Mouse (Mus musculus) heart, embryonic 11.5 days (tissue): Measurements from ENCODE around the gene Ttc23. TPM values are rescaled to one million over a fixed set of nuclear protein-coding genes. Genes with fewer than 3 reads are reported as not detected.

Experiments used
- ATAC-seq: fragments of 200-750 bp; cut with Nextera tagmentation; replicated peaks from 2 replicates; pipeline ENCODE4 v1.8.0; 2017; ENCODE audit warnings: moderate library complexity; ENCODE audit not compliant: insufficient number of reproducible peaks, low FRiP score, low TSS enrichment
- H3K27ac ChIP-seq: fragments of 300-500 bp; sonication (generic); 2 replicates; pipeline ENCODE4 v1.5.1; 2014; ENCODE audit warnings: mild to moderate bottlenecking, low read depth, low read length
- H3K27me3 ChIP-seq: fragments of 300-500 bp; sonication (generic); 2 replicates; pipeline ENCODE4 v1.6.1; 2014; ENCODE audit warnings: mild to moderate bottlenecking, low read length, mixed read lengths; ENCODE audit not compliant: control insufficient read depth, insufficient read depth
- H3K36me3 ChIP-seq: fragments of 300-500 bp; sonication (generic); 2 replicates; pipeline ENCODE4 v1.6.1; 2014; ENCODE audit warnings: mild to moderate bottlenecking, low read length, moderate library complexity, mixed read lengths; ENCODE audit not compliant: control insufficient read depth, insufficient read depth
- H3K4me1 ChIP-seq: fragments of 300-500 bp; sonication (generic); 2 replicates; pipeline ENCODE4 v1.6.1; 2014; ENCODE audit warnings: low read length; ENCODE audit not compliant: control insufficient read depth, insufficient read depth
- H3K4me2 ChIP-seq: fragments of 300-500 bp; sonication (generic); 2 replicates; pipeline ENCODE4 v1.6.1; 2014; ENCODE audit warnings: mild to moderate bottlenecking, moderate library complexity
- H3K4me3 ChIP-seq: fragments of 300-500 bp; sonication (generic); 2 replicates; pipeline ENCODE4 v1.5.1; 2014; ENCODE audit warnings: low read depth, low read length
- H3K9ac ChIP-seq: fragments of 300-500 bp; sonication (generic); 2 replicates; pipeline ENCODE4 v1.6.1; 2014; ENCODE audit warnings: mild to moderate bottlenecking, low read depth, low read length, moderate library complexity
- H3K9me3 ChIP-seq: fragments of 300-500 bp; sonication (generic); replicated peaks from 2 replicates; pipeline ENCODE4 v1.6.1; 2016; ENCODE audit warnings: low read length; ENCODE audit not compliant: control insufficient read depth
- WGBS: fragments of 180-500 bp; shearing (Covaris S2); extraction: QIAGEN DNeasy Blood & Tissue Kit; methylation state at CpG from one replicate; pipeline ENCODE4 v1.1.7; 2014; ENCODE audit not compliant: insufficient replicate concordance; 5-methylcytosine and 5-hydroxymethylcytosine counted together
- polyA plus RNA-seq: library from polyadenylated mRNA; unstranded; fragments of >200 nt; fragmentation: Nextera tagmentation; extraction: Ambion mirVana; gene quantifications from 2 replicates; pipeline ENCODE4 v1.2.1, GENCODE M21; 2014

The Ttc23 gene
- polyA plus RNA-seq, 1 experiment from 2014 or later, result 24.6 TPM

- WGBS, result 78% methylated on average over 4 of the region's 4 CpGs
- H3K4me1 ChIP-seq, result peaks cover 17% of the 10 kb centered on the region
- ATAC-seq, result no peak
- H3K36me3 ChIP-seq, result no peaks in the 10 kb centered on the region
- H3K4me3 ChIP-seq, result peak overlapping the region; percentile 56
- H3K4me2 ChIP-seq, result peak overlapping the region; percentile 63
- no peaks in the 10 kb centered on the region for H3K9me3 ChIP-seq
- no peak overlapping the region for H3K9ac ChIP-seq
- no peak overlapping the region for H3K27ac ChIP-seq
- H3K27me3 ChIP-seq, result no peaks in the 10 kb centered on the region
Measured at GRCm38 (mm10) chr7:67648376-67648775, 1.2 kb downstream of the Ttc23 start.

- no peaks in the 10 kb centered on the region for H3K27me3 ChIP-seq
- peaks cover 13% of the 10 kb centered on the region for H3K4me1 ChIP-seq
- no peaks in the 10 kb centered on the region for H3K9me3 ChIP-seq
- no peak overlapping the region for H3K4me2 ChIP-seq
- no peak overlapping the region for H3K4me3 ChIP-seq
- ATAC-seq, result no peak
- no peak overlapping the region for H3K9ac ChIP-seq
- no peaks in the 10 kb centered on the region for H3K36me3 ChIP-seq
- 81% methylated on average over 5 of the region's 5 CpGs for WGBS
- H3K27ac ChIP-seq, result no peak overlapping the region
Measured at GRCm38 (mm10) chr7:67652211-67652610, 5.0 kb downstream of the Ttc23 start.

GRCm38 (mm10) chr7:67654668-67655067, 7.5 kb downstream of the Ttc23 start:
- 83% methylated on average over 7 of the region's 7 CpGs for WGBS
- H3K36me3 ChIP-seq, result no peaks in the 10 kb centered on the region

GRCm38 (mm10) chr7:67655186-67655585, 8.0 kb downstream of the Ttc23 start:
- H3K9me3 ChIP-seq, result no peaks in the 10 kb centered on the region
- WGBS, result 18% methylated on average over 1 of the region's 1 CpGs
- no peak for ATAC-seq
- H3K9ac ChIP-seq, result no peak overlapping the region
- no peaks in the 10 kb centered on the region for H3K27me3 ChIP-seq
- H3K27ac ChIP-seq, result no peak overlapping the region
- H3K4me1 ChIP-seq, result no peaks in the 10 kb centered on the region; the same call in 1 of the 2 replicates
- no peak overlapping the region for H3K4me3 ChIP-seq
- H3K36me3 ChIP-seq, result no peaks in the 10 kb centered on the region
- peak overlapping the region; percentile 12; the same call in 1 of the 2 replicates for H3K4me2 ChIP-seq

More at GRCm38 (mm10) chr7:67654668-67655067, 7.5 kb downstream of the Ttc23 start:
- Histone ChIP-seq H3K27me3 (no peaks in the 10 kb centered on the region), H3K4me3 (no peak overlapping the region), H3K4me2 (no peak overlapping the region), H3K27ac (no peak overlapping the region), H3K9ac (no peak overlapping the region), H3K4me1 (peaks cover 5% of the 10 kb centered on the region; the same call in 1 of the 2 replicates), H3K9me3 (no peaks in the 10 kb centered on the region)
- ATAC-seq, result no peak

- no peak for ATAC-seq
- WGBS, result 85% methylated on average over 4 of the region's 4 CpGs
- H3K27me3 ChIP-seq, result no peaks in the 10 kb centered on the region
- H3K9ac ChIP-seq, result no peak overlapping the region
- no peak overlapping the region for H3K4me3 ChIP-seq
- H3K9me3 ChIP-seq, result no peaks in the 10 kb centered on the region
- H3K36me3 ChIP-seq, result 0 out of 2 replicates have a peak, but pooled peaks cover 3% of the 10 kb centered on the region
- no peak overlapping the region for H3K4me2 ChIP-seq
- no peak overlapping the region for H3K27ac ChIP-seq
- peaks cover 3% of the 10 kb centered on the region; the same call in 1 of the 2 replicates for H3K4me1 ChIP-seq
Measured at GRCm38 (mm10) chr7:67658110-67658509, 10.9 kb downstream of the Ttc23 start.

- no peaks in the 10 kb centered on the region for H3K9me3 ChIP-seq
- no peak overlapping the region for H3K9ac ChIP-seq
- H3K4me1 ChIP-seq, result peaks cover 3% of the 10 kb centered on the region; the same call in 1 of the 2 replicates
- no peak overlapping the region for H3K27ac ChIP-seq
- H3K4me2 ChIP-seq, result no peak overlapping the region
- 67% methylated on average over 5 of the region's 5 CpGs for WGBS
- peaks cover 5% of the 10 kb centered on the region; the same call in 1 of the 2 replicates for H3K36me3 ChIP-seq
- H3K4me3 ChIP-seq, result no peak overlapping the region
- no peak for ATAC-seq
- no peaks in the 10 kb centered on the region for H3K27me3 ChIP-seq
Measured at GRCm38 (mm10) chr7:67662424-67662823, 15.2 kb downstream of the Ttc23 start.

GRCm38 (mm10) chr7:67663981-67664694, 16.9 kb downstream of the Ttc23 start:
- no peak for ATAC-seq
- peaks cover 13% of the 10 kb centered on the region for H3K36me3 ChIP-seq

GRCm38 (mm10) chr7:67670965-67671364, 23.8 kb downstream of the Ttc23 start:
- WGBS, result 93% methylated on average over 1 of the region's 1 CpGs
- Histone ChIP-seq H3K36me3 (peaks cover 21% of the 10 kb centered on the region), H3K27ac (no peak overlapping the region), H3K27me3 (no peaks in the 10 kb centered on the region), H3K4me1 (peaks cover 11% of the 10 kb centered on the region), H3K9me3 (peaks cover 2% of the 10 kb centered on the region), H3K4me3 (no peak overlapping the region), H3K4me2 (no peak overlapping the region), H3K9ac (no peak overlapping the region)
- ATAC-seq, result no peak

More at GRCm38 (mm10) chr7:67663981-67664694, 16.9 kb downstream of the Ttc23 start:
- no peak overlapping the region for H3K4me3 ChIP-seq
- H3K4me2 ChIP-seq, result no peak overlapping the region
- WGBS, result 80% methylated on average over 14 of the region's 14 CpGs
- no peak overlapping the region for H3K27ac ChIP-seq
- peaks cover 3% of the 10 kb centered on the region; the same call in 1 of the 2 replicates for H3K4me1 ChIP-seq
- no peaks in the 10 kb centered on the region for H3K27me3 ChIP-seq
- H3K9me3 ChIP-seq, result no peaks in the 10 kb centered on the region
- no peak overlapping the region for H3K9ac ChIP-seq

GRCm38 (mm10) chr7:67672650-67673049, 25.4 kb downstream of the Ttc23 start:
- Histone ChIP-seq H3K27me3 (no peaks in the 10 kb centered on the region), H3K4me2 (no peak overlapping the region), H3K4me1 (peaks cover 11% of the 10 kb centered on the region), H3K4me3 (no peak overlapping the region), H3K27ac (no peak overlapping the region), H3K36me3 (peaks cover 19% of the 10 kb centered on the region), H3K9ac (no peak overlapping the region), H3K9me3 (peaks cover 2% of the 10 kb centered on the region)
- WGBS, result 10% methylated on average over 10 of the region's 10 CpGs
- ATAC-seq, result no peak
